Mouse (Mus musculus): Measurements from ENCODE around the gene Nebl.
A peak's percentile ranks its signal among the peaks of the same experiment; 100 is the strongest.

The Nebl gene

DNA sequence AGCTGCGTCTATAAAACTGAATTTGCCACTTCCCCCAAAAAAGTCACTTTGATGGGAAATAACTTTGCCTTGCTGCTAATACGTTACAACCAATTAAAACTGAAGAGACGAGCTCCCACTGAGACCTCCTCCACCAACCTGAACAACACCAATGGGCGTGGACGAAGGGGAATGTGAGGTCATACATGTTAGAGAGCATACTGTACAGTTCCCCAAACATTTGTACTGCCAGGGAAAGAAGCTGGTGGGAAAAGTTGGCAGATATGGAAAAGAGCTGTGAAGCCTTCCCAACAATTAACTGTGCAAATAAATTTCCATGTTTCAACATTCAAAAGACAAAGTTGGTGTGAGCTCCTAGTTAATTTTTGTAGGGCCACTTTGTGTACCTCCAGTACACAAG, 25.3 kb downstream of the Nebl start:
- DNase-seq (ENCODE audit: low spot score), result no peak

DNA sequence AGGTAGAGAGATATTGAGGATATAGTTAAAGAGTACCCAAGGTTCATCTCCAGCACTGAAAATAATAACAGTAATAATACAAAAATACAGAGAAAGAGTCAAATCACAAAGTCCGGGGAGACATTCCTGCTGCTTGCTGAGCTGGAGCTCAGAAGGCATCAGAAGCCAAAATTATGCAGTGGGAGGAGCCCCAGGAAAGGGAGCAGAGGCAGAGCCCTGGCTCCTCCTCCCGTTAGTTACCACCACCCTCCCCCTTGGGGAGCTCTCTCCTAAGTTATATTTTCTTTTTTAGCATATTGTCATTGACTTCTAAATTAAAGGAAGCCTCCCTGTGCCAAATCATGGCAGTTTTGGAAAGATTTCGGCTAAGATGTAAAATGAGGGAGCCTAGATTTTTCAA, 25.8 kb downstream of the Nebl start:
- DNase-seq (ENCODE audit: low spot score), result no peak

DNA sequence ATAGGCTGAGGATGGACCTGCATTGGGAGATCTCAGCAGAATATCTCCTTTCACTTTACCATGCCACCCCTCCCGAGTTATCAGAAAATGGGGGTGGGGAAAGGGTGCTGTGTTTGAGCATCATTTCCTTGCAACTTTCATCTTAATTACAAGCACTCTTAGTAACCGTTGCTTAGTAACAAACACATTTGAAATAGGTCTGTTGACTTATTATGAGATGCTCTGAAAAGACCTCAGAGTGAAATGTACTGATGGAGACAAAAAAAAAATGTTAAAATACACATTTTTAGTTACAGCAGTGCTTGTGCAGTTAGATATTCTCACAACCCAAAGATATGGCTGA, 28.1 kb downstream of the Nebl start:
- no peak for DNase-seq (ENCODE audit: low spot score)

DNA sequence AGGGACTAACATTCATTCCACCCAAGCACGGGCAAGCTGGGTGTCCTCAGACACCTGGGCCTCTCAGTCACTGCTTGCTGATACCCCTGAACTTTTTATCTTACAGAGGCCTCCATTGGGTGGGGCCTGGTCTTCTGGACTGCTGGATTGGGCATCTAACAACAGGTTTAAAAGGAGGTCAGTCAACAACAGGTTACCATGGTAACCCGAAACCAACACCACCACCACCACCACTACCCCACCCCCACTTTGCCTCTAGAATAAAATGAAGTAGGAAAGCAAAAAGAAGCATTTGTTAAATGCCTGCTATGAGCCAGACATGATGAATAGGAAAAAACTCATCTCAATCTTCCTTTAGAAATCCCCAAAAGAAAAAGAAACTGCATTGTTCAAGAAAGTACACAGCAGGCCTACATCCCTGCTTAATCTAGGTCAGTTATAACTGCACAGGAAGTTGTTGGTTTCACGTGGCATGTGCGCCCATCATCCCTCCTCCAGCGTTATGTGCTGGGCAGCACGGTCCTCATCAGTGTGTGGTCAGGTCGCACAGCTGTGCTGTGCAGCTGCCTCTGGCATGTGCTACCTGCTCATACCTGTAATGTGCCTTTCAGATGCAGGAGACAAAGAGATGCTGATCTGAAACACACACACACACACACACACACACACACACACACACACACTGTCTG, 28.6 kb downstream of the Nebl start:
- DNase-seq (ENCODE audit: low spot score), result no peak

DNA sequence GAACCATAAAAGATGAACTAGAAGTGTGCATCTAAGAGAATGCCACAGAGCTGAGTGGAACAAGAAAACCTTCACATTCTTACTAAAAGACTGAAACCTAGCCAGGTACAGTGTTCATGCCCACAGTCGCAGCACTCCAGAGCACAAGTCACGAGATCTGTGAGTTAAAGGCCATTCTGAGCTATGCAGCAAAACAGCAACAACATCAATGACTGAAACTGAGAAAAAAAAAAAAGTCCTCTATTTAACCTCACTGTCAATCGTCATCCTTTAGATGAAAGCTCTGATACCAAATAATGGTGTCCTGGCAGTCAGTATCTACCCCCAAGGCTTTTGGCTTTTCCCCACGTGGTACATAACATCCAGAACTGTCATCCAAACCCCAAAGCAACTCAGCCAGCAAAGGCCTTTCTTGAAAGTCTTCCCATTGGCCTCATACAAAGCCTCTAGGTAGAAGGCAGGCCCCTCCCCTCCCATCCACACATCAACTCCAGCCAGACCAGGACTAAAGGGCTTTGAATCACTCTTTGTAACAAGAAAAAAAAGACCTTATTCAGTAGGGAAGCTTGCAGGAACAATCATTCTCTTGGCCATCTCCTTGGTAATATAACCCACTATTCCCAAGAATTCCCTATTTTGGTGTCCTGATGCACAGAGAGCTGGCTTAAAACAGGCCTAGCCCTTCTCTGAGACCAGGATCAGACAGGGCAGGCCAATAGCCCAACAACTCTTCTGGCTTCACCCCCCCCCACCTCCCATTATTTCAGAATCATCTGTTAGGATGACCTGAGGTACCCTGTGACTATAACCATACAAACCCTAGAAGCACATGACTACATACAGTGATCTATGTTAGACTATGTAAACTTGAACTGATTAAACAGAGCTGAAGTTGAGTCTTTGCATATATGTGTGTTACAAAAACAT, 32.8 kb downstream of the Nebl start:
- no peak for DNase-seq (ENCODE audit: low spot score)

DNA sequence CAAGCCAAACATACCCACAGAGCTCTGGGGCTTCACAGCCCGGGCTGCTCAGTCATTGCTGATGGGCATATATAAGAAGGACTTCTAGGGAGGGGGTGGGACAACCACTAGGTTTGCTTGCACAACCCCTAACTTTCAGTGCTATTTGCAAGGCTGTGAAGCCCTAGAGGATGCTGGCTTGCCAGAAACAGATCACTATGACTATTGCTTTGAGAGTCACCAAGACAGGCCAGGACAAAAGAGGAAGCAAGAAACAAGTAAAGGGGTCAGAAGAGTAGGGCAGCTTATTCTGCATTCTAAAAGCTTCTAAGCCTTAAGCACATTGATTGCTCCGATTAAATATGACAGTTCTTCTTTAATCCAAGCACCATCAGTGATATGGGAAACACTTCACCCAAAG, 38.3 kb downstream of the Nebl start:
- DNase-seq (ENCODE audit: low spot score), result no peak

DNA sequence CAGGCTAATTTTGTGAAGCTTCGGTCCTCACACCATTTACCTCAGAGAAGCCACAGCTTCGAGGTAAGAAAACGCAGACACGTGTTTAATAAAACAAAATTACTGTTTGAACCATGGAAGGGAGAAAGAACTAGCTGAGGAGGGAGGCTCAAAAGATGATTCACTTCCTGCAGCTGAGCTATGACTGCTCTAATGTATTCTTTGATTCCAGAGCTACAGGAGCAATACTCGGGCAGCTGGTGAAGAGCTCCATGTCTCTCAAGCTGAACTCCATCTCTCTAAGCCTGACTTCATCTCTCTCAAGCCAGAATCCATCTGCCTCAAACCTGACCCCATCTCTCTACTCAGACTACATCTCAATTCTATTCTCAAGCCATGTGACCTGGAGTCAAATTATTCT, 41.0 kb downstream of the Nebl start:
- DNase-seq (ENCODE audit: low spot score), result no peak

DNA sequence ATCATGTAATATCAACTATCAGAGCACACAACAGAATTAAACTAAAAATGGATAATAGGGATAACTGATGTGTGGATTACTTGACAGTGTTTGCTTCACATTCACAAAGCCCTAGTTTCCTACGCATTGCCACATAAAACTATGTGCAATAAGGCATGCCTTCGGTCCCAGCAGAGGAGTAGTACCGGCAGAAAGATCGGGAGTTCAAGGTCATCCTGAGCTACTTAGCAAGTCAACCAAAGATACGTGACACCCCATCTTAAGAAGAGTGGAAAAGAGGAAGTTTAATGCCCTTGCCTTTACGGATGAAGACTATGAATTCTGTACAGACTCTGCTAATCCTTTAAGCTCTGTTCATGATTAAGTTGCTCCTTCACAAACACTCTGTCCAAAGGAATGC, 44.1 kb downstream of the Nebl start:
- no peak for DNase-seq (ENCODE audit: low spot score)

DNA sequence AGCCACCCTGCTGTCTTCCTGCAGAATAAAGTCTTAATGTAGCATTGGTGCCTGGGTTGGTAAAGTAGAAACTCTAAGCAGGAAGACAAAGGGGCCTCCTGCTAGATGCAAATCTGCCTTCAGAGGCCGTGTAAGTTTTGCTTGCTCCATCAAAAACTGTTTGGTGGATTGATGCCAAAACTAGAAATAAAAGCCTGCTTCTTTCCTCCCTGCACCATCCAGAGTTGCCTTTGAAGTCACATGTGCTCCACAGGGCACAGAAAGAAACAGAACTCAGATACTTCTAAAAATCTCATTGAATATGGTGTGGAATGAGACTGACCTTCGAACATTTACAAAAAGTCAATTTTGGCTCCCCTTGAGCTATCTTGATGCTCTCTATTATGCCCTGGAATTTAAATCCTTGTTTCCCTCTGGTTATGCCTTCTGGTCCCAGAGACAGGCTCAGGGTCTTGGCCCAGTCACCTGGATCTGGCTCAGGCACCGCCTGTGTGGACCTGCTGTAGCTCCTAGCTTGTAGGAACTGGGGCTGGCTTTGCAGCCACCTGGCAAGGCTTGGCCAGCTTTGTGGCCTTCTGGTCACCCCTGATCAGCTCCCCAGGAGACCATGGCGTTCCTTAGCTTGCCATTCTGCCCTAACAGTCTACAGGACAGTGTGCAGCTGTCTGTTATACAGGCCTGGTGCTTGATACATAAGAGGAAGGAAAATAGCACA, 47.8 kb downstream of the Nebl start:
- DNase-seq (ENCODE audit: low spot score), result no peak

DNA sequence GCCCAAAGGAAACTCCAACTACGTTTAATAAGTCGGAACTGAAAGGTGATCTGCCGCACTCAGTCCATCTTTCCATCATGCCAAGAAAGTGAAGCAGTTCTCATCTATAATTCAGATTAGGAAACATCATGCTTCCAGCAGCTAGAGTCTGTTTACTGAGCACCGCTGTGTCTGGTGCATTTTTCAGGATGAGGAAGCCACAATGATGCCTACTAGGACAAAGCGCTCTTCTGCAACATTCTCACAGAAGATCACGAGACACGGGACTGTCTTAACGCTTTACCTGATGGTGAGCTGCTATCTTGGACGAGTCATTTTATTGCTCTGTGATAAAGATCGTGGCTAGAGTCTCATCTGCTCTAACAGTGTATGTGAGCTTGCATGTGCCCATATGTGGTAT, 59.1 kb downstream of the Nebl start:
- no peak for DNase-seq (ENCODE audit: low spot score)

DNA sequence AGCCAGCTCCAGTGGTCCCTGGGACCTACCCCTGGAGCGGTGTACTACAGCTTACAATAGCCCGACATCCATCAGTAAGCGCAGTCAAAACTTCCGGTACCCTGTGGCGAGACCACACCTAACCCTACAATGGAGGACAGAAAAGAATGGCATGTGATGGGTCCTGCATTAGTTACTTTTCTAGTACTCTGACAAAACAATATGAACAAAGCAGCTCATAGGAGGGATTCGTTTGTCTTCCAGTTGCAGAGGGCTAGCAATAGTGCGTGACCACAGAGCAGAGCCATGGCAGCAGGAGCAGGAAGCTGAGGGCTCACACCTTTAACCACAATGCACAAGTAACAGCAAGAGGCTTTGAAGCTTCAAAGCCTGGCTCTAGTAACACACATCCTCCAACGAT, 59.7 kb downstream of the Nebl start:
- DNase-seq (ENCODE audit: low spot score), result no peak

DNA sequence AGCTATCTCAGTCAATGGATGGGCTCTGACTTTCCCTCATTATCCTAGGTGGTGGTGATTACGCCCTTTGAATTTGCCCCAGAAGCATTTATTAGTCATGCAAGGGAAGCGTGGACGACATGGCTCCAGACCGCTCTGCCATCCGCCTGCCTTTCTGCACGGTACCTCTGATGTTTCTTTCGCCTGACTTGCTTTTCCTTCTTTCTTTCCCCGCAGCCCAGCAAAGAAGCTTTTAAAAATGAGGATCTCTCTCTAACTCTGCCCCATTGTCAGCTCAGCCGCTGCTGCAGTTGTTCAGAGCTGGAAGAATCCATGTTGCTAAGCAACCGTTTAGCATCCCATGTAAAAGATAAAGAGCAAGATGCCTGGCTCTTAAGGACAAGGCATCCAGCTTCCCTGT, 61.3 kb downstream of the Nebl start:
- no peak for DNase-seq (ENCODE audit: low spot score)

DNA sequence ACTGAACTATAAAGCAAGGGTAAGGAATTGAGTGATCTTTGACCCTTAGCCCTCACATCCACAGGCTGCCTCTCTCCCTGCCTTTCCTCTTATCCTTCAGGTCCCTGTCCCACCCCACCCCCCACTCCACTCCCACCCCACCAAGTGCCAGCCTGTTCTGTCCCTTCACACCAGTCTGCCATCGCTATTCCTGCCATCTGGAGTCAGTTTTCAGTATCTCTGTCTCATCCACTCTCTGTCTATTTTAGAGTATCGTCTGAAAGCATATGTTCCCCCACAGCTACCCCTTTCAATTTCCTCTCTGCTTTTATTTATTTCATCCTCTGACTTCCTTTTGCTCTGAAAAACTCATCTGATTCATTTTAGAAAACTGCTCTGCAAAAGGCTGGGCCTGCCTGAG, 62.3 kb downstream of the Nebl start:
- no peak for DNase-seq (ENCODE audit: low spot score)

DNA sequence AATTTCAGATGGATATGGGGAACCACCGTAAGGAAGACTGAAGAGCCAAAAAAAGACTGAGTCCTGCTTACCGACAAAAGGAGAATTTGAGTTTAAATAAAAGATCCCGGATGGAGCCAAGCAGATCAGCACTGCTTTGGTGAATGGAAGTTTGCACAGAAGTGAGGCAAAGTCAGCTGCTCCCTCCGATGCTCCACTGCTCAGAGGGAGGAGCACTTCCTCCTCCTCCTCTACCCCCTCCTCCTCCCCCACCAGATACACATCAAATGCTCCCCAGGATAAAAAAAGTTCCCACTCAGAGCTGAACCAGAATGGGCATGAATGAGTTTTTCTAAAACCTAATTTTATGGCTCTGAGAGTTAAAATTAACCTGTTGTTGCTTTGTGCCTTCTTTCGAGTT, 73.1 kb downstream of the Nebl start:
- DNase-seq (ENCODE audit: low spot score), result no peak

DNA sequence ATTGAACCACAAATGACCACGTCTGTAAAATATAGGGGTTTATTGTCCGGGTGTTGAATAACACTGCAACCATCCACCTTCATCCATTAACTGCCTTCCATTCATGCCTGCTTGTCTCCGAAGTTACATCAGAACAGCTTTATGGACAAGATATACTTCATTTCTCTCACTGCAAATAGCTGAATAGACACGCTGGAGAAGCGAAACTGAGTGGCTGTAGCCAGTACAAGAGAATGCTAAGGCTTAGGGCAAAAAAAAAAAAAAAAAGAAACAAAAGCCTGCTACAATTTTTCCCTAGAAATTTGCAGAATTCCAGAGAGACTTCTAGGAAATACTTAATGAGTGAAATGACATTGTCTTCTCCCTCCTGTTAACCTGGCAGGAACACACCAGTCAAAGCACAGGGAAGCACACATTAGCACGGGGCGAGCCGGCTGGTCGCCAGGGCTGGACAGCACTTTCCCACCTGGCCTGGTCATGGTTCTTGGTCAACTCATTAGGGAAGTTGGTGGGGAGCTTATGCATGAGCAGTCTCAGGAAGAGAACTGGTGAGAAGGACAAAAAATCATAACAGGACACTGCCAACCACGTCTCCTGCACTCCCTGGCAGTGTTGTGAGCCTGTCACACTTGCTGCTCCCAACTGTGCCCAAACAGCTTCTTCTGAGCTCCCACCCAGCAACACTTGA, 81.0 kb downstream of the Nebl start:
- DNase-seq (ENCODE audit: low spot score), result no peak

DNA sequence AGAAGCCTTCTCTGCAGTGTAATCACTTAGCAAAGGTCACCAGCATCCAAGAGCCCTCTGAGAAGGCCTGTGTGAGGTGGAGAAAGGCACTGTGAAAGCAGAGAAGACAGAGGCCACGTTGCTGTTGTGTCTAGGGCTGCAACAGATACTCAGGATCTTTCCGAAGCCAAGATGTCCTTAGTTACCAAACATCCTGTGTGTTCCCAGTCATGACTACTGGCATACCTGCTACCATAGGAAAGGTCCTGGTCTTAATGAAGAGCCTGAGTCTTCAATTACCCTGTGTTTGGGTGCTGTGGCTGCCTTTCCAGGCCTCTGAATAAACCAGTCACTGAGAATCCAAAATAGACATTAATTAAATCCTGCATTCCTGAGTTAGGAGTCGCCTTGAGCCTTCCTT, 81.5 kb downstream of the Nebl start:
- no peak for DNase-seq (ENCODE audit: low spot score)

DNA sequence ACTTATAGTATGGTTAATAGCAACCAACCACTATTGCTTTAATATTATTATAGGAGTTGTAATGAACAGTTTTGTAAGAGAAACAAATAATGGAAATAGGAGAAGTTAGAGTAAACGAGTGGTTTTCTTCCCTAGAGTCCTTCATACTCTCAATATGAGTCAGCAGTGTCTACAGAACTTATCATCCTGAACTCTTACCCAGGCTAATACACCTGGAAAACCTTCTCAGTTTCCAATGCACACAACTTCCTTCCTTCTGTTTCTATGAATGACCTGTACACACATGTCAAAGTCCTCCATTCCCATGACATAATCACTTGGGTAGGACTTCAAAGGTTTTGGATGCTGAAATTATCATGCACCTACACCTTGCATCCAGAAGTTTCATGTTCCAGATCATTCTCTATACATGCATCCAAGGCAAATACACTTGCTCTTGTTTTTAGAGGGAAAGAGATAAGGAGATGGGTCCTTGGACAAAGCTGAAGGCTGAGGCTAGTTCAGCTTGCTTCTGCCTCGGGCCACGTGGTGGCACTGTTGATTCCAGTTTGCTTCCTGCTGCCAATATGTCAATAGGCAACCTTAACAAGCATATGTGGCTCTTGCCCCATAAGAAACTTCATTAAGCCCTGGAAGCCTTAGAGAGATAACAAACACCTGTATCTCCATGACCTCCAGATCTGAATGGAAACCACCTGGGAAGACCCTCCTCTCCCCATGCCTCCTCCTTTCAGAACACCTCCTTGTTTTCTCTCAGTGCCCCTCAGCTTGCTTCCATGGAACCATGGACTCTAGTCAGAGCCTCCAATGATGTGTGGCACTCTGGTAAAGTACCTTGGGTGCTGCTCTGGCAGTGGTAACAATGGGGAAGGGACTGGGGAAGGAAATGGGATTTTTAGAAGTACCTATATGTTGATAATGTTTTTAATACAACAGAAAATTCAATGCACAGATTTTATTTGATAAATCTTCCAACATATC, 86.7 kb downstream of the Nebl start:
- peak; percentile 51 for DNase-seq (ENCODE audit: low spot score)

DNA sequence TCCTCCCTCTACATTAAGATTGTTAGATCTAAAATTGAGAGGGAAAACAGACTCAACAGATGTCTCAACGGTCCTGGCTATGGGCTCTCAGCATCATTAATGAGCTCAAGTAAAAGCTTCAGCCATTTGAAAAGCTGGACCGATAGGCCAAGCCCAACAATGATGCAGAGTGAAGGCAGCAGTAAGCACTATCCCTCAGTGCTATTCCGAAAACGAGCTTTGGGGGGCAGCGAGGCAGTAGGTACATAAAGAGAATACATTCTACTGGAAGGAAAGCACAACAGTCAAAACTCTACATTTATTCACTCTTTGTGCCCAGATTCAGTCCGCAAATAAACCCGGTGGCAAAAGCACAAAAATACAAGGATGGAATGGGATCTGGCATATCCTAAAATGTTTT, 87.4 kb downstream of the Nebl start:
- no peak for DNase-seq (ENCODE audit: low spot score)

DNA sequence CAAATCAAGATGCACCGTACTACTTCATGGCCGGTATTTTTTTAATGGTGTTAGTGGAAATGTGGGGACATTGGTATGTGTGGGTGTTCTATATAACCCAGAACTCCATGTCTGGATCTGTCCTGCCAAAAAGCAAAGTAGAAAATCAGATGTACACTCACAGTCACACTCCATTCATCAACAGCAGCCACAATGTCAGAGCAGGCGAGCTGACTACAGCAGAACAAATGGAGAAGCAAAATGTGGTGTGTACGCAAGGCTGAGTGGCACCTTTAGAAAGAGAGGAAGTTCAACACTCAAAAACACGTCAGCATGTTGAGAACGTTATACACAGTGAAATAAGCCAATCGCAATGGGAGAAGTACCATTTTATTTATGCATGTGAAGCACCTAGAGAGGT, 88.5 kb downstream of the Nebl start:
- DNase-seq (ENCODE audit: low spot score), result no peak

DNA sequence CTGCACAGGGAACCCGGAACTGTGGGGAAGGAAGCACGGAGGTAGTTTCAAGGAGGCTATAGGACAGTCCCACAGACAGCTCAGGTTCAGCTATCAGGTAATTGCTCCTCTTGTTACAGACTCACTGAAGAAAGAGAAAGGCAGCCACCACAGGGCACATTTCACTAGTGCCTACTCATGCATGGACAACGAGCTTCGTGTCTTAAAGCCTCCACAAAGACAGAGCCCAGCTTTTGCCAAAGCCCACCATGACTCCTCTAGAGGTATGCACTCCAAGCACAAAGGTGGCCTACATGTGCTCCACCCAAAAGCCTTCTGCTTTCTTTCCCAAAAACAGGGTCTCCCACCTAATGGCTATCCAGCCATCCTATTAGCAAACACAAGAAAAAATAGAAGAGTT, 90.4 kb downstream of the Nebl start:
- DNase-seq (ENCODE audit: low spot score), result no peak

DNA sequence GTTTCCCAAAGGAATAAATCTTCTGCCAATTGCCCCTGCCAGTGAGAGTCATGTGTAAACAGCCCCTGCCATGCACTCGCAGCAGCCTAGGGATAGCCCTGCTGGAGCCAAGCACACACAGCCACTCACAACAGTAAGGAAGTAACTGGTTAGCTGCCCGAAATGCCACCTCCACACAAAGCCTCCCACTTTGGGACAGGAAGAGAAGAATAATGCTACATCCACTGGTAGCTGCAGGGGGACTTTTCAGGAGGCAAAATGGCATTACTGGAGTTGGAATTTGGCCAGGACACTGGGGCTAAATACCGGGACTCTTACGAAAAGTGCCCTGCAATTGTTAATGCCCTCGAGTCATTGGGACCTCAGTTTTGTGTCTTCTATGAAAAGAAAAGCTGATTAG, 92.6 kb downstream of the Nebl start:
- DNase-seq (ENCODE audit: low spot score), result no peak
